Mouse (Mus musculus) testis, adult 2 months (tissue): ENCODE results near the gene Aebp1. TPM values are rescaled to one million over a fixed set of nuclear protein-coding genes. Genes with fewer than 3 reads are reported as not detected.
A peak's percentile ranks its signal among the peaks of the same experiment; 100 is the strongest.

Experiments
- H3K27ac ChIP-seq: fragments of 200-500 bp; 2 replicates; pipeline ENCODE4 v1.5.1; 2012; ENCODE audit warnings: low read depth, low read length; ENCODE audit not compliant: control insufficient read depth, insufficient read depth
- H3K27me3 ChIP-seq: fragments of 200-500 bp; 2 replicates; pipeline ENCODE4 v1.6.1; 2012; ENCODE audit warnings: mild to moderate bottlenecking, low read length, moderate library complexity; ENCODE audit not compliant: control insufficient read depth, insufficient read depth
- H3K36me3 ChIP-seq: fragments of 200-500 bp; 2 replicates; pipeline ENCODE4 v1.6.1; 2012; ENCODE audit warnings: mild to moderate bottlenecking, low read length; ENCODE audit not compliant: control insufficient read depth, insufficient read depth
- H3K4me1 ChIP-seq: fragments of 200-500 bp; 2 replicates; pipeline ENCODE4 v1.6.1; 2012; ENCODE audit warnings: low read length; ENCODE audit not compliant: control insufficient read depth, insufficient read depth
- H3K4me3 ChIP-seq: fragments of 200-500 bp; 2 replicates; pipeline ENCODE4 v1.5.1; 2012; ENCODE audit warnings: low read depth, mild to moderate bottlenecking, low read length, moderate library complexity, mixed read lengths; ENCODE audit not compliant: control insufficient read depth
- CTCF ChIP-seq: fragments of 200-500 bp; IDR thresholded peaks from 2 replicates; pipeline ENCODE4 v1.5.1; 2012; ENCODE audit warnings: low read depth, mild to moderate bottlenecking, inconsistent platforms, low read length, moderate library complexity; ENCODE audit not compliant: control insufficient read depth, insufficient read depth, insufficient replicate concordance
- POLR2A ChIP-seq: fragments of 200-500 bp; IDR thresholded peaks from 2 replicates; pipeline ENCODE4 v1.6.1; 2012; ENCODE audit warnings: low read depth, mild to moderate bottlenecking, inconsistent platforms, low read length, moderate library complexity; ENCODE audit not compliant: control insufficient read depth
- polyA plus RNA-seq: library from polyadenylated mRNA; depleted of rRNA; stranded (reverse); fragments of >200 nt; gene quantifications from 2 replicates; pipeline ENCODE4 v1.2.3, GENCODE M21; 2012

Aebp1 gene
- polyA plus RNA-seq, 1 experiment: 5.9 TPM

DNA sequence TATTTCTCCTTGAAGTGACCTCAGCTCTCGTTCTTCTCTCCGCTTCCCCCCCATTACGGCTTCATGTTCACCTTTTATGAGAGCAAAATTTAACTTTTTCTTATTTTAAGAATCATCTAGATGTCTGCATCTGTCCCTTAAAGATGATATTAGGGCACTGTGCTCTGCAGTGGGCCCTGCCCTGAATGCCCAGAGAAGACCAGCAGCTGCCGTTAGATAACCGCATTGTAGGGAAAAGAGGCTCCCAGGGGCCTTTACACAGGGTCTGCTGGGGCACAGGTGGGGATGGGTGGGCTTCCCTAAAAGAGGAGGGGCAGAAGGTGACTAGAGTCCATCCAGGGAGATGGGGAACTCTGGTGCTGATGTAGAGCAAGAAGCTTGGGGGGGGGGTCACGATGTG, 32.1 kb downstream of the Aebp1 start:
- Histone ChIP-seq H3K4me3 (no peak overlapping the region), H3K27me3 (no peaks in the 10 kb centered on the region), H3K36me3 (no peaks in the 10 kb centered on the region), H3K27ac (no peak overlapping the region), H3K4me1 (peaks cover 11% of the 10 kb centered on the region)
- TF ChIP-seq POLR2A: no peak
- no peak for TF ChIP-seq CTCF

DNA sequence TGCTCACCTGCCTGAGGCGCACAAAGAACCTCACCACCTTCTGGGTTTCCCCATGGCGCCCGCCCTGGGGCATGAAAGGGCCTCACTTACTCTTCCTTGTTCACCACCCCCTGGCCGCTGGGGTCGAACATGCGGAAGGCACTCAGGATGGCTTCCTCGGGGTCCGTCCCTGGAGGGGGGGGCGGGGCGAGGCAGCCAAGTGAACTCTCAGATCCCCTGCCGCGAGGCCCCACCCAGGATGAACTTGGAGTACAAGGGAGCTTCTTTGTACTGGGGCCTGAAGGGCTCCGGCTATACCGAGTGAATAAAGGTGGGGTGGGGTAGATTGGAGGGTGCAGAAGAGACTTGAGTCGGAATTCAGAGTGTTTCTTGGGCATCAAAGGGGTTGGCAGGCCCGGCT, 35.5 kb downstream of the Aebp1 start:
- TF ChIP-seq CTCF: no peak
- TF ChIP-seq POLR2A: no peak
- peaks cover 18% of the 10 kb centered on the region for H3K4me1 ChIP-seq
- no peaks in the 10 kb centered on the region for H3K36me3 ChIP-seq
- H3K27me3 ChIP-seq: no peaks in the 10 kb centered on the region
- H3K27ac ChIP-seq: no peak overlapping the region
- H3K4me3 ChIP-seq: peak overlapping the region; percentile 7; the same call in 1 of the 2 replicates

DNA sequence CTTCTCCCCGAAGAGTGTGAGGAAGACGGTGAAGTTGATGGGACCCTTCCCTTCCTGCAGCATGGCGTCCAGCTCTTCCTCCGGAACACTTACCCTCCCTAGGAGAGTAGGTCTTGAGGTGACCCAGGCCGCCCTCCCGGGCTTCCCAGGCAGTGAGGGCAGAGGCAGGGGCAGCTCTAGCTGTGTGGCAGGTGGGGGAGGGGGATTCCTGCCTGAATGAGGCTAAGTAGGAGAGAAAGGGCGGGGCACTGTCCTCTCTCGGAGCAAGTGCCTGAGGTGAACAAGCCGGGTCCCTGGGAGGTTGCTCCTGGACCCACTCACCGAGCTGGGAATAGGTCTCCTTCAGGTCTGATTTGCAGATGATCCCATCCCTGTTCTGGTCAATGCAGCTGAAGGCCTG, 36.1 kb downstream of the Aebp1 start:
- Histone ChIP-seq H3K4me3 (peak overlapping the region; percentile 7; the same call in 1 of the 2 replicates), H3K27me3 (no peaks in the 10 kb centered on the region)

DNA sequence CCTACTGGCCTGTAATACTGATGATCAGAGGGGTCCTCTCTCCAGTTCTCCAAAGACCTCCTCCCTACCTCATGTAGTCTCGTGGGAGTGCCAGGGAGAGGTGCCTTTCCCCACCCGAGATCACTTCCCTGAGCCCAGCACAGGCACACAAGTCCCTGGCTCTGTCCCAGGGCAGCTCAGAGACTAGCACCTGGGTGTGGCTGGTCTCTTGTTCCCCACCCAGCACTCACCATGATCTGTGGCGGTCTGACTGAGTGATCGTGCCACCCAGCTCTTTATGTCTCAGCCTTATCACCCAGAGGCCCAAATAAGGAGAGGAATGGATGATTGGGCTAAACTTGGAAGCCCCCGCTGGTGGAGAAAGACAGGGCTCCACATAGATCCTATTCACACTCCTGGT, 36.8 kb downstream of the Aebp1 start, which contains the start of gene Myl7:
Gene Myl7 (minus strand): TSS at position 252 of the 400 bp plus-strand sequence.
- H3K27ac ChIP-seq: no peak within 1 kb of the TSS
- peaks cover 26% of the 10 kb centered on the region for H3K4me1 ChIP-seq
- TF ChIP-seq CTCF: no peak
- TF ChIP-seq POLR2A: no peak
- no peaks in the 10 kb centered on the region for H3K27me3 ChIP-seq
- peak within 1 kb of the TSS; percentile 7; the same call in 1 of the 2 replicates for H3K4me3 ChIP-seq
- H3K36me3 ChIP-seq: no peaks in the 10 kb centered on the region

More for the DNA sequence above, 36.1 kb downstream of the Aebp1 start:
- Histone ChIP-seq H3K4me1 (peaks cover 23% of the 10 kb centered on the region), H3K36me3 (no peaks in the 10 kb centered on the region), H3K27ac (no peak overlapping the region)
- TF ChIP-seq POLR2A: no peak
- TF ChIP-seq CTCF: no peak

DNA sequence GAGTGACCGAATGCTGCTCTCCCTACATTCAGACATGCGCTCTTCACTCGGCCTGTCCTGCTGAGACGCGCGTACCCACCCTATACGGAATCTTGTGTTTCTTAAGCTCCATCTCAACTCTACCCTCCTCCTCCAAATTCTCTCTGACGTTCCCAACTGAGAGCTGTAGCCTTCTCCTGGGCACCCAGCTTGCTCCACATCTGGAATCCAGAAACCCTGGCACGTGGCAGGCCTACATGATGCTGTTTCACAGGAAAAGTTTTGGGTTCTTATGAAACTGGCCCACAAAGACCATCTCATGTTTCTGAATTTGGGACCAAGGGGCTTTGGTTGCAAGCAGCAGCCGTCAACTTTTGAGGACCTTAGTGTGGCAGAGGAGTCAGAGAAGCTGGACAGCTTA, 37.5 kb downstream of the Aebp1 start:
- H3K4me3 ChIP-seq: no peak overlapping the region
- TF ChIP-seq POLR2A: no peak
- no peak overlapping the region for H3K27ac ChIP-seq
- H3K27me3 ChIP-seq: no peaks in the 10 kb centered on the region
- no peaks in the 10 kb centered on the region for H3K36me3 ChIP-seq
- peaks cover 26% of the 10 kb centered on the region for H3K4me1 ChIP-seq

DNA sequence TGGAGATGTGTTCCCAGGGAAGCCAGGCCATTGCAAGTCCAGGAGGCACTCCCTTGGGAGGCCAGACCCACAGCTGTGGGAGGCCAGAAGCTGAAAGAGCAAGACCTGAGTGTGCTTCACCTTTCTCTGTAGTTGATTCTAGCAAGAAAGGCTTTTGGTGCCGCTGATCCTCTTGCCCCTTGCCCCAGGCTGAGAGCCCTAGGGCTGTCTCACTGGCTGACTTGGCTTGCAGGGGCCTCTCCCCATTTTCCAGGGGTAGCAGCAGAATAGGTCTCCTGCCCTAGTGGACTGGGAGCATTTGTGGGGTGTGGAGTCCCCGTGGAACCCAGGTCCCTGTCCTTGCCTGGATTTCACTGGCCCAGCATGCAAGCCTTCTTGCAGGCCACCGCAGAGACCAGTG, 39.6 kb downstream of the Aebp1 start:
- peaks cover 26% of the 10 kb centered on the region for H3K4me1 ChIP-seq

DNA sequence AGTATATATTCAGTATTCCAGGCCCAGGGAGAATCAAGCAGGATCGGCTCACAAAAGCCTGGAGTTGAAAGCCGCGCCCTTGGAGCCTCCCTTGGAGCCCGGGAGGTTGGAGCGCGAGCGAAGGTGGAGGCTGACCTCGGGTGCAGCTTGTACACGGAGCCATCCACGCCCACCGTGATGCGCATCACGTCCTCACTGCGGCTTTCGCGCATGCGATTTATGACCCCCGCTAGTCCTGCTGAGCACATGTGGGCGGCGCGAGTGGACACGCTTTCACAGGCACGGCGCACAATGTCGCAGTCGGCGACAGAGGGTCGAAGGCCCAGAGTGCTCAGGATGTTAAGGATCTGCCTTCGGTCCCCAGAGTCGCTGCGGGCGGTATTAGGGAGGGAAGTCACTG, 40.2 kb downstream of the Aebp1 start:
- no peak for TF ChIP-seq CTCF
- TF ChIP-seq POLR2A: peak; percentile 42; the same call in 1 of the 2 replicates
- H3K36me3 ChIP-seq: no peaks in the 10 kb centered on the region
- H3K4me1 ChIP-seq: peaks cover 26% of the 10 kb centered on the region
- no peaks in the 10 kb centered on the region for H3K27me3 ChIP-seq
- peak overlapping the region; percentile 54 for H3K4me3 ChIP-seq
- no peak overlapping the region for H3K27ac ChIP-seq

More for the DNA sequence above, 39.6 kb downstream of the Aebp1 start:
- Histone ChIP-seq H3K27me3 (no peaks in the 10 kb centered on the region), H3K36me3 (no peaks in the 10 kb centered on the region), H3K27ac (no peak overlapping the region), H3K4me3 (no peak overlapping the region)
- TF ChIP-seq POLR2A (no peak), CTCF (no peak)

DNA sequence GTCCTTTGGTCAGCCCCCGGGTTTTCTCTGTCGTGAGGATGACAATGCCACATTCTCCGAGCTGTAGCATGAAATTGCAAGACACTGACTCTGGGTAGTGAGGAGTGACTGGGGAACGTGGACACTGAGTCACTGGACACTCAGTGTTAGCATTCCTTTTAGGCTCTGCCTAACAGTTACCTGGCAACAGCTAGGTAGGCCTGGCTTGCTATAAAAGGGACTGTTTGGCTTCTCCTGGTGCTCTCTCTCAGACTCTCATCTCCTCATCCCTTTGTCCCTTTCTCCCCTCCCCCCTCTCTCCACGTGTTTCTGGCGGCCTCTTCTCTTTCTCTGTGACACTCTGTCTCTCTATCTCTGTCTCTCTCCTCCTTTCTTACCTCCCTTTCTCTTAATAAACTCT, 40.6 kb downstream of the Aebp1 start:
- peaks cover 26% of the 10 kb centered on the region for H3K4me1 ChIP-seq

More for the DNA sequence above, 40.6 kb downstream of the Aebp1 start:
- TF ChIP-seq CTCF (no peak), POLR2A (no peak)
- Histone ChIP-seq H3K27ac (no peak overlapping the region), H3K27me3 (no peaks in the 10 kb centered on the region), H3K36me3 (no peaks in the 10 kb centered on the region), H3K4me3 (no peak overlapping the region)
